Mouse (Mus musculus): ENCODE measurements around the gene Foxa1. TPM values are rescaled to one million over a fixed set of nuclear protein-coding genes. Genes with fewer than 3 reads are reported as not detected.

The Foxa1 gene
- polyA plus RNA-seq, 1 experiment from 2014 or later: 10.0 TPM

GRCm38 (mm10) chr12:57542746-57543626 is 3.7 kb downstream of the Foxa1 start:
- Histone ChIP-seq H3K4me2 (ENCODE audit: low read depth, low read length) (peak overlapping the region; percentile 49), H3K27ac (ENCODE audit: low read length) (peak overlapping the region; percentile 82), H3K9ac (ENCODE audit: low read length) (peak overlapping the region; percentile 74), H3K27me3 (ENCODE audit: control insufficient read depth, insufficient read depth, low read length) (peaks cover 51% of the 10 kb centered on the region), H3K4me1 (ENCODE audit: control insufficient read depth, insufficient read depth, low read length) (no peaks in the 10 kb centered on the region; the same call in 1 of the 2 replicates), H3K36me3 (ENCODE audit: control insufficient read depth, insufficient read depth, low read length) (no peaks in the 10 kb centered on the region), H3K9me3 (replicated peaks; ENCODE audit: control insufficient read depth, low read length) (no peaks in the 10 kb centered on the region), H3K4me3 (replicated peaks; ENCODE audit: low read length) (peak overlapping the region; percentile 51)
- ATAC-seq (ENCODE audit: insufficient read depth, low FRiP score): no peak; the same call in 1 of the 2 replicates
- WGBS: 2% methylated on average over 63 of the region's 63 CpGs

DNA sequence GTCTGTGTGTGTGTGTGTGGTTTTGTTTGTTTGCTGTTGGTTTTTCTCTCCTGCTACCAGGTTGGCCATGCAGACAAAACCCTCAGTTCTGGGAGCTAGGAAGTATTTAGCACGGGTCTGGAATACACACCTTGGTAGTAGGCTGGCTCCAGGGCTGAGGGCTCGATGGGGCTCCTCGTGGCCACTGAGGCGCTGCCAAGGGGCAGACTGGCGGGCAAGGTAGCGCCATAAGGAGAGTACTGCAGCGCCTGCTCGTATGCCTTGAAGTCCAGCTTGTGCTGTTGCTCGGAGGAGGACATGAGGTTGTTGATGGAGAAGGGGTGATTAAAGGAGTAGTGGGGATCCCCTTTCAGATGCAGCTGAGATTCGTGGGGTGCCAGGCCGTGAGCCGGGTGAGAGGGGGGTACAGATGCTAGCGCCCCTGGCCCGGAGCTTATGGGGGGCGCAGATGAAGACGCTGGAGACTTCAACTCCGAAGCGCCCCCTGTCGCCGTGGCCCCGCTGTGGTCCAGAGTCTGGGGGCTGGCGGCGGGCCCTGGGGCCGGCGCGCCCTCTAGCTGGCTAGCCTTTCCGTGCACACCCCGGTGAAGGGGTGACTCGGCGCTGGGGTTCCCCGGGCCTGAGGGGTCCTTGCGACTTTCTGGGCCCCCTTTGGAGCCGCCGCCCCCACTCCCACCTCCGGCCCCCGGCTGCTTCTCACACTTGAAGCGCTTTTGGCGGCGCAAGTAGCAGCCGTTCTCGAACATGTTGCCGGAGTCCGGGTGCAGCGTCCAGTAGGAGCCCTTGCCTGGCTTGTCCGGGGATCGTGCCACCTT is 4.6 kb downstream of the Foxa1 start:
- peak; percentile 20 for ATAC-seq (ENCODE audit: insufficient read depth, low FRiP score)
- H3K4me3 ChIP-seq (replicated peaks; ENCODE audit: low read length): peak overlapping the region; percentile 51
- H3K27ac ChIP-seq (ENCODE audit: low read length): peak overlapping the region; percentile 82
- H3K9me3 ChIP-seq (replicated peaks; ENCODE audit: control insufficient read depth, low read length): no peaks in the 10 kb centered on the region
- peaks cover 46% of the 10 kb centered on the region for H3K27me3 ChIP-seq (ENCODE audit: control insufficient read depth, insufficient read depth, low read length)
- H3K9ac ChIP-seq (ENCODE audit: low read length): peak overlapping the region; percentile 74
- peak overlapping the region; percentile 49 for H3K4me2 ChIP-seq (ENCODE audit: low read depth, low read length)
- no peaks in the 10 kb centered on the region; the same call in 1 of the 2 replicates for H3K4me1 ChIP-seq (ENCODE audit: control insufficient read depth, insufficient read depth, low read length)
- H3K36me3 ChIP-seq (ENCODE audit: control insufficient read depth, insufficient read depth, low read length): no peaks in the 10 kb centered on the region
- WGBS: 2% methylated on average over 45 of the region's 46 CpGs

DNA sequence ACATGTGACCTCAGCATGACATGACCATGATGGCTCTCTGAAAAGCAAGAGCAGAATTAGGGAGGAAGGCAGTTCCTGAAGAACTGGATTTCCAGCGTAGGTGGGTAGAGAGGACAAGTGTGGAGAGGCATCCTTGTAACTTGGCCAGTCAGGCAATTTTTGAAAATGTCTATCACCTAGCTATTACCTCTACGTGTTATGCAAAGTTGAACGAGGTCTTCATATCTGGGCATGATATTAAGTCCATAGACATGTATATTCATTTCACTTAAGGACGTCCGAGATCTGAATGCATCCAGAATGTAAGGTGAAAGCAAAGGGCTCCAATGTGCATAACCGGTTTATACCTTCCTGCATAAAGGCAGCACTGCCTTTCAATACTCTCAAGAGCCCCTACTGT is 5.6 kb downstream of the Foxa1 start:
- Histone ChIP-seq H3K4me3 (replicated peaks; ENCODE audit: low read length) (peak overlapping the region; percentile 51), H3K9me3 (replicated peaks; ENCODE audit: control insufficient read depth, low read length) (no peaks in the 10 kb centered on the region), H3K4me1 (ENCODE audit: control insufficient read depth, insufficient read depth, low read length) (no peaks in the 10 kb centered on the region; the same call in 1 of the 2 replicates), H3K9ac (ENCODE audit: low read length) (peak overlapping the region; percentile 53), H3K27ac (ENCODE audit: low read length) (peak overlapping the region; percentile 76), H3K4me2 (ENCODE audit: low read depth, low read length) (peak overlapping the region; percentile 49), H3K36me3 (ENCODE audit: control insufficient read depth, insufficient read depth, low read length) (no peaks in the 10 kb centered on the region), H3K27me3 (ENCODE audit: control insufficient read depth, insufficient read depth, low read length) (peaks cover 46% of the 10 kb centered on the region)
- ATAC-seq (ENCODE audit: insufficient read depth, low FRiP score): no peak
- WGBS: 12% methylated on average over 6 of the region's 6 CpGs

DNA sequence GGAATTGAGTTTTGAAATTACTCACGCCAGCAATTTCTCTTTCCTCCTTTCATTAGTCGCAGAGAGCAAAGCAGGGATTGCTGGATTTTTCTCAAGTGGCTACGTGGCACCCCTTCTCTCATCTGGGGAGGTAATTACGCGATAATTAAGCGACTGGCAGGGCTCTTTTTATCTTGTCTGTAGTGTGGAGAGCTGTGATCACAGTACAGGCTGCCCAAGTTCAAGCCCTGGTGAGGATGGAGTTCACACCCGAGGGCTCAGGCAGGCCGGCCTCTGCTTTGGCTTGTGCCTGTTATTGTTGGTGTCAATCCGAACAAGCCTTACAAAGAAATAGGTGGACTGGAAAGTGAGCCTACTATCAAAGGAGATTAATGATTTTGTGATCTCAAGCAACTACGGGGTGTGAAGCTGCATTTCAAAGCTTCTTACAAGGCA is 7.1 kb downstream of the Foxa1 start:
- no peaks in the 10 kb centered on the region for H3K9me3 ChIP-seq (replicated peaks; ENCODE audit: control insufficient read depth, low read length)
- peaks cover 54% of the 10 kb centered on the region for H3K27me3 ChIP-seq (ENCODE audit: control insufficient read depth, insufficient read depth, low read length)
- H3K4me3 ChIP-seq (replicated peaks; ENCODE audit: low read length): peak overlapping the region; percentile 39
- no peak for ATAC-seq (ENCODE audit: insufficient read depth, low FRiP score)
- WGBS: 3% methylated on average over 10 of the region's 10 CpGs
- H3K4me1 ChIP-seq (ENCODE audit: control insufficient read depth, insufficient read depth, low read length): peaks cover 3% of the 10 kb centered on the region
- peak overlapping the region; percentile 73 for H3K9ac ChIP-seq (ENCODE audit: low read length)
- peak overlapping the region; percentile 65 for H3K4me2 ChIP-seq (ENCODE audit: low read depth, low read length)
- peak overlapping the region; percentile 93 for H3K27ac ChIP-seq (ENCODE audit: low read length)
- H3K36me3 ChIP-seq (ENCODE audit: control insufficient read depth, insufficient read depth, low read length): no peaks in the 10 kb centered on the region

DNA sequence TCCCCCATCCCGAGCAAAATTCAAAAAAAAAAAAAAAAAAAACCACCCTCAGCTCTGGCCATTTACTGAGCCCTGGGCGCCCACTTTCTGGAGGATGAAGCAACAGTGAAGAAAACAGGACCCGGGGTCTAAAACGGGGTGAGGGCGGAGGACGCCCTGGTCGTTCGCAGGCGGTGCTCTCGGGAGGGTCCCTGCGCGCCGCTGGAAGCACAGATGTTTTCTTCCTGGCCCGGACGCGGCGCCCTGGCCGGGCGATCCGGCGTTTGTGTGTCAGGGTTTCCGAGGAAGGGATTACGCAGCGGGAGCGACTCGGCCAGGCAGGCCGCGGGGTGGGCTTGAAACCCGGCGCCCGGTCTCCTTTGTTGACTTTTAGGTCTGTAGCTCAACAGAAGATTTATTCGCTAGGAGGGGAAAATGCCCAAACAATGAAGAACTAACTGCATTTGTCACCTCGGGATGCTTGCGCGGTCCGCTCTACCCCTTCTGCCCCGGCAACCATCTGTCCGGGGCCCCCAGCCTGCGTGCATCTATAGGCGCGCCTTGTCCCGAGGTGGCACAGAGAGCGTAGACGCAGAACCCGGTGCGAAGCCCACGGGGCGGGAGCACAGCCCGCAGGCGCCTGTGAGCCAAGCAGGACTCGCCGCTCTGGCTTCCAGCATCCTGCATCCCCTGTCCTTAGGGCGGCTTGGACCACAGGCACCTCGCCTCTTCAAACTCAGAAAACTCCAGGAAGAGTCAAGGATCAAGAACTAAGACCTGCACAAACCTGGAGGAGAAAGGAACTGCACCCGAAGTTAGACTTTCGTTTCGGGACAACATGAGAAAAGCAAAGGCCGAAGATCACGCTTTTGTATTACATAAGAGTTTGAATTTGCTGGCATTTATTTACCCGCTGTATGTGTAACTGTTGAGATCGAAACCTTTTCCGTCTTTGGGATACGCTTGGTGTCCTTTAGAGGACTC is 7.8 kb downstream of the Foxa1 start:
- H3K9ac ChIP-seq (ENCODE audit: low read length): peak overlapping the region; percentile 73
- peaks cover 4% of the 10 kb centered on the region for H3K4me1 ChIP-seq (ENCODE audit: control insufficient read depth, insufficient read depth, low read length)
- H3K4me3 ChIP-seq (replicated peaks; ENCODE audit: low read length): peak overlapping the region; percentile 39
- WGBS: under 1% methylated on average over 63 of the region's 63 CpGs
- no peaks in the 10 kb centered on the region for H3K36me3 ChIP-seq (ENCODE audit: control insufficient read depth, insufficient read depth, low read length)
- H3K4me2 ChIP-seq (ENCODE audit: low read depth, low read length): peak overlapping the region; percentile 65
- peak overlapping the region; percentile 93 for H3K27ac ChIP-seq (ENCODE audit: low read length)
- peaks cover 59% of the 10 kb centered on the region for H3K27me3 ChIP-seq (ENCODE audit: control insufficient read depth, insufficient read depth, low read length)
- no peaks in the 10 kb centered on the region for H3K9me3 ChIP-seq (replicated peaks; ENCODE audit: control insufficient read depth, low read length)
- no peak for ATAC-seq (ENCODE audit: insufficient read depth, low FRiP score)

DNA sequence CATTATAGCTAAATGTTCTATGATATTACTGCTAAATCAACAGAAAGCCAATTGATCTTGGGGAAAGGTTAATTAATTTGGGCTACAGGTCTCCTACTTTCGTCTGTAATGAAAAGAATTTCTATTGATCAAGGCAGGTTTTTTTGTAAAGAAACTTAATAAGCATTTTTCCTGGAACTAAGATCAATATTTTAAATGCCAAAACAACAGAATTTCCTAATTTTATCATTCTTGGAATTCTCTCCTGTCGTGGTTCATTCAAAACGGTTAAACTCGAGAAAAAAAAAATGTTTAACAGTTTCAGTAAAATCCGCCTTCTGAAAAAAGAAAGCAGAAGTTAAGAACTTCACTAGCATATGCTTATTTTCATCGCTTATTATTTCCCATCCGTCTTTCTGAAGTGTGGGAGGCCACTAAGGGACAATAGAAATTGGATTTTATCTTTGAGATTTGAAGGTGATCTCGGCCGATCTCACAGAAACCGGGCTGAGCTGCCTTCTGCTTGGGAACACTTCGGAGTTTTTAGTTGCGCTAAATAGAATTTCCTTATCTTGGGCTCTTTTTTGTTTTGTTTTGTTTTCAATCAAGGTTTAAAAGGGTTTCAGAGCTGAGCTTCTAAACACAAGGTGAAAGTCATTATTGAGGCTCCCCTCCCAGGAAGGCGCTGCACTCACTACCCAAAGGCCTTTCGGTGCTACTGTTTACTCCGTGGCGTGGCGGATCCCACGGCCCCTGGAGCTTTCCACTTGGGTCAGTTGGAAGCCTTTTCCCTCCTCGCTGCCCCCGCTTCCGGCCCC is 8.7 kb downstream of the Foxa1 start:
- no peak for ATAC-seq (ENCODE audit: insufficient read depth, low FRiP score)
- Histone ChIP-seq H3K27me3 (ENCODE audit: control insufficient read depth, insufficient read depth, low read length) (peaks cover 64% of the 10 kb centered on the region), H3K4me3 (replicated peaks; ENCODE audit: low read length) (peak overlapping the region; percentile 39), H3K4me2 (ENCODE audit: low read depth, low read length) (peak overlapping the region; percentile 65), H3K9me3 (replicated peaks; ENCODE audit: control insufficient read depth, low read length) (no peaks in the 10 kb centered on the region), H3K36me3 (ENCODE audit: control insufficient read depth, insufficient read depth, low read length) (no peaks in the 10 kb centered on the region), H3K9ac (ENCODE audit: low read length) (peak overlapping the region; percentile 73), H3K27ac (ENCODE audit: low read length) (peak overlapping the region; percentile 93), H3K4me1 (ENCODE audit: control insufficient read depth, insufficient read depth, low read length) (peaks cover 4% of the 10 kb centered on the region)
- 3% methylated on average over 21 of the region's 21 CpGs for WGBS

DNA sequence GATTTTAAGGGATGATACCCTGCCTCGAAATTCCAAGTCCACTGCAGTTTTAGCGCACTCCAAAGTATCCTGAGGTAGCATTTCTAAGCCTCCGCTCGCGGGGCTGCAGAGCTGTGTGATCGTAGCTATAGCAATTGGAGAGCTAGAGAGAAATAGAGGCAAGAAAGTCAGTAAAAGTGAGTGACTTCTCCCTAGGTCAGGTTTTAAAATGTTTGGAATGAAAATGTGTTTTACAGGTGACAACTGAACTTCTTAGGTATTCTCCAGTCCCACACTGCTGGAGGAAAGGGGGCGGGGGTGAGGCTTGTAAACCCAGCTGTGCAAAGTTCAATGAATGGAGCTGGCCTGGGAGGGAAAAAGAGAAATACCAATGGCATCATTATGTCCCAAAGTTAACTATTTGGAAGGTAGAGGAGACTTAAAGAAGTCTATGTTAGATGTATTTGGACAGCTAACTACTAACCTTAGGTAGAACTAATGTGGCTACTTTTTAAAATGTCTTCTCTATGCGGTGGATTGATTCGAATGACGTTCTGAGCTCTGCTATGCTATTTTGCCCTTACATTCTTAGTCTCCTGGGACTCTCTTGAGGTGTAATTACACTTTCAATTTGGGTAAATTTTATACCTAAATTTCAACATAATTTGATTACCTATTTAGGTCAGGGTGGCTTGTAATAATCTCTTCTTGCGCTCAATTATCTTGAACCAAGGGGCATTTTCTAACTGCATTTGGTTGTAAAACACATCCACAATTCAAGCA is 9.6 kb downstream of the Foxa1 start:
- Histone ChIP-seq H3K27ac (ENCODE audit: low read length) (peak overlapping the region; percentile 95), H3K9ac (ENCODE audit: low read length) (peak overlapping the region; percentile 60), H3K27me3 (ENCODE audit: control insufficient read depth, insufficient read depth, low read length) (peaks cover 64% of the 10 kb centered on the region), H3K4me2 (ENCODE audit: low read depth, low read length) (peak overlapping the region; percentile 53), H3K4me1 (ENCODE audit: control insufficient read depth, insufficient read depth, low read length) (peaks cover 4% of the 10 kb centered on the region), H3K4me3 (replicated peaks; ENCODE audit: low read length) (peak overlapping the region; percentile 27), H3K36me3 (ENCODE audit: control insufficient read depth, insufficient read depth, low read length) (no peaks in the 10 kb centered on the region), H3K9me3 (replicated peaks; ENCODE audit: control insufficient read depth, low read length) (no peaks in the 10 kb centered on the region)
- 6% methylated on average over 11 of the region's 11 CpGs for WGBS
- ATAC-seq (ENCODE audit: insufficient read depth, low FRiP score): no peak

Data from stomach, embryonic 16.5 days (tissue).